14 mouse cellular contexts compared by ENCODE assay signal in the genomic region with DNA sequence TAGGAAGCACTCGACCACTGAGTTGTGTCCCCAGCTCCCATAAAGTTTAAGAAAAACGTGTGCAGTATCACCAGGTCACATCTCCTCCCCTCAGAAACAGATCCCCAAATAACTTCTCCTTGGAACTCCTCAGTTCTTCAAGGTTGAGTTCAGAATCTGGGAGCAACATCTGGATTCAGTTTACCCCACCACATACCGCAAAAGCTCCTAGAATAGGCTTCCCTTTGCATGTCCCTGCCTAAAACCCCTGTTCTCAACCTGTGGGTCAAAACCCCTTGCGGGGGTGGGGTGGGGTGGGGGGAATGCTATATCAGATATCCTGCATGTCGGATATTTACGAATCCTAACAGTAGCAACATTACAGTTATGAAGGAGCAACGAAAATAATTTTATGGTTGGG. TPM values are rescaled to one million over a fixed set of nuclear protein-coding genes. Genes with fewer than 3 reads are reported as not detected.
A peak's percentile ranks its signal among the peaks of the same experiment; 100 is the strongest.
DNase-seq lines count a peak whose midpoint lies in the region; ATAC-seq and TF ChIP-seq lines count a peak whose summit lies in the region.
"Had no signal": no experiment of that assay in that cellular context is flagged by ENCODE, and none has a peak within 500 bp of the region (broad histone marks: within the 10 kb centered on the region; RNA-seq: fewer than 3 reads in every experiment).

No protein-coding gene starts in this region.

- 52% methylated on average over 7 of the region's 7 CpGs for WGBS in hindbrain, embryonic 11.5 days
- 66% methylated on average over 7 of the region's 7 CpGs for WGBS in hindbrain, embryonic 16.5 days
- 64% methylated on average over 7 of the region's 7 CpGs for WGBS in liver, embryonic 15.5 days (ENCODE audit: insufficient replicate concordance)
- WGBS in hindbrain, embryonic 13.5 days: 67% methylated on average over 7 of the region's 7 CpGs

- TF ChIP-seq CTCF in embryonic fibroblast, embryonic 13.5 days (IDR thresholded peaks at IDR 0.05; ENCODE audit: borderline replicate concordance, insufficient read depth, low read length): no peak

- ATAC-seq in hindbrain, embryonic 11.5 days (ENCODE audit: low FRiP score): no peak
- ATAC-seq in hindbrain, embryonic 16.5 days: no peak
- no peak for ATAC-seq in liver, embryonic 15.5 days (ENCODE audit: insufficient read depth)
- no peak for ATAC-seq in hindbrain, embryonic 13.5 days (ENCODE audit: low FRiP score)

- no peak for TF ChIP-seq POLR2A in embryonic fibroblast, embryonic 13.5 days (IDR thresholded peaks at IDR 0.05; ENCODE audit: low read depth, low read length)

- no peaks in the 10 kb centered on the region for H3K27me3 ChIP-seq in hindbrain, embryonic 11.5 days (ENCODE audit: control insufficient read depth, insufficient read depth, low read length)
- H3K27me3 ChIP-seq in hindbrain, embryonic 16.5 days (replicated peaks; ENCODE audit: control insufficient read depth, insufficient read depth, low read length): no peaks in the 10 kb centered on the region
- H3K27me3 ChIP-seq in liver, embryonic 15.5 days: no peaks in the 10 kb centered on the region
- H3K27me3 ChIP-seq in hindbrain, embryonic 13.5 days: no peaks in the 10 kb centered on the region
- H3K27me3 ChIP-seq: CH12.LX had no signal

- no peak overlapping the region for H3K27ac ChIP-seq in hindbrain, embryonic 11.5 days (ENCODE audit: low read depth, low read length)
- no peak overlapping the region for H3K27ac ChIP-seq in hindbrain, embryonic 16.5 days (ENCODE audit: low read depth, low read length)
- peak overlapping the region; percentile 82 for H3K27ac ChIP-seq in embryonic fibroblast, embryonic 13.5 days (ENCODE audit: insufficient read depth, low read length)
- H3K27ac ChIP-seq in liver, embryonic 15.5 days (replicated peaks): peak overlapping the region; percentile 96
- H3K27ac ChIP-seq in hindbrain, embryonic 13.5 days: no peak overlapping the region
- H3K27ac ChIP-seq: heart, adult 2 months; layer of hippocampus, adult 2 months had no signal

- H3K4me1 ChIP-seq in hindbrain, embryonic 11.5 days (replicated peaks; ENCODE audit: control insufficient read depth, insufficient read depth, low read length): peaks cover 7% of the 10 kb centered on the region
- peaks cover 13% of the 10 kb centered on the region for H3K4me1 ChIP-seq in hindbrain, embryonic 16.5 days (ENCODE audit: control insufficient read depth, insufficient read depth, low read depth, low read length)
- H3K4me1 ChIP-seq in embryonic fibroblast, embryonic 13.5 days (ENCODE audit: control insufficient read depth, insufficient read depth, low read length): peaks cover 23% of the 10 kb centered on the region
- H3K4me1 ChIP-seq in liver, embryonic 15.5 days (replicated peaks): peaks cover 91% of the 10 kb centered on the region
- peaks cover 53% of the 10 kb centered on the region for H3K4me1 ChIP-seq in hindbrain, embryonic 13.5 days (replicated peaks)

- H3K9ac ChIP-seq in hindbrain, embryonic 11.5 days (ENCODE audit: low read depth, low read length): no peak overlapping the region
- H3K9ac ChIP-seq in hindbrain, embryonic 16.5 days (ENCODE audit: low read depth, low read length): no peak overlapping the region
- H3K9ac ChIP-seq in liver, embryonic 15.5 days: peak overlapping the region; percentile 55
- no peak overlapping the region for H3K9ac ChIP-seq in hindbrain, embryonic 13.5 days

- H3K4me3 ChIP-seq in hindbrain, embryonic 11.5 days (ENCODE audit: low read depth, low read length): no peak overlapping the region
- no peak overlapping the region for H3K4me3 ChIP-seq in hindbrain, embryonic 16.5 days (ENCODE audit: low read length)
- no peak overlapping the region for H3K4me3 ChIP-seq in embryonic fibroblast, embryonic 13.5 days (ENCODE audit: insufficient read depth, low read length)
- no peak overlapping the region for H3K4me3 ChIP-seq in liver, embryonic 15.5 days (replicated peaks)
- H3K4me3 ChIP-seq in hindbrain, embryonic 13.5 days: no peak overlapping the region
- H3K4me3 ChIP-seq: heart, adult 2 months; layer of hippocampus, adult 2 months had no signal

- intact Hi-C loops in left cerebral cortex, postnatal 10 days (cut with DNase I): no loop called here

- H3K36me3 ChIP-seq in hindbrain, embryonic 11.5 days (ENCODE audit: control insufficient read depth, insufficient read depth, low read length): no peaks in the 10 kb centered on the region
- H3K36me3 ChIP-seq in hindbrain, embryonic 16.5 days (ENCODE audit: control insufficient read depth, insufficient read depth, low read length): peaks cover 8% of the 10 kb centered on the region; the same call in 1 of the 2 replicates
- H3K36me3 ChIP-seq in liver, embryonic 15.5 days (replicated peaks): peaks cover 41% of the 10 kb centered on the region
- peaks cover 18% of the 10 kb centered on the region for H3K36me3 ChIP-seq in hindbrain, embryonic 13.5 days

- no peaks in the 10 kb centered on the region for H3K9me3 ChIP-seq in hindbrain, embryonic 11.5 days (ENCODE audit: control insufficient read depth, low read length)
- no peaks in the 10 kb centered on the region for H3K9me3 ChIP-seq in hindbrain, embryonic 16.5 days (ENCODE audit: control insufficient read depth, low read length)
- H3K9me3 ChIP-seq in liver, embryonic 15.5 days (replicated peaks): no peaks in the 10 kb centered on the region
- H3K9me3 ChIP-seq in hindbrain, embryonic 13.5 days: no peaks in the 10 kb centered on the region

- no peak overlapping the region for H3K4me2 ChIP-seq in hindbrain, embryonic 11.5 days (replicated peaks; ENCODE audit: low read depth, low read length)
- H3K4me2 ChIP-seq in hindbrain, embryonic 16.5 days (ENCODE audit: low read length): no peak overlapping the region
- peak overlapping the region; percentile 63 for H3K4me2 ChIP-seq in liver, embryonic 15.5 days
- H3K4me2 ChIP-seq in hindbrain, embryonic 13.5 days: no peak overlapping the region

- peak; percentile 9 for DNase-seq in hindbrain, embryonic 11.5 days (ENCODE audit: low spot score)
- DNase-seq in embryo, embryonic 9.5 days (ENCODE audit: extremely low spot score): peak; percentile 46
- DNase-seq in left cerebral cortex, postnatal 10 days (ENCODE audit: extremely low spot score in 1 of 2, low spot score in 2 of 2): no peak
- no peak for DNase-seq in gastrocnemius, adult 18-20 months (ENCODE audit: low spot score)
- DNase-seq: adrenal gland, postnatal 14 days; heart, adult 2 months had no signal

RNA-seq across cellular contexts. Expression of a gene that starts 20.0 kb away (rescaled TPM):
- 8.5 and 10.2 TPM in 2 replicates for polyA plus RNA-seq in hindbrain, embryonic 11.5 days (2014; fragmentation: Nextera tagmentation; extraction: Ambion mirVana)
- 37.4 and 40.3 TPM in 2 replicates for polyA plus RNA-seq in hindbrain, embryonic 16.5 days (2015; fragmentation: Nextera tagmentation; extraction: Ambion mirVana)
- polyA plus RNA-seq in embryonic fibroblast, embryonic 13.5 days (2011; ENCODE audit: insufficient read length, low read depth, missing spikeins): 42.0 and 47.7 TPM in 2 replicates
- 42.8 and 50.4 TPM in 2 replicates for polyA plus RNA-seq in liver, embryonic 15.5 days (2015; fragmentation: Nextera tagmentation; extraction: Ambion mirVana)
- 10 to 100 TPM; 45.1 to 46.0 TPM for total RNA-seq in left cerebral cortex, postnatal 10 days (2021)
- polyA plus RNA-seq in hindbrain, embryonic 13.5 days (2015; fragmentation: Nextera tagmentation; extraction: Ambion mirVana): 26.0 and 26.4 TPM in 2 replicates
- total RNA-seq in gastrocnemius, adult 18-20 months (2021): 10 to 100 TPM; 59.7 to 60.4 TPM

RNA-seq across cellular contexts. Expression of a gene that starts 50.5 kb away (rescaled TPM):
- not detected in 2 replicates for polyA plus RNA-seq in hindbrain, embryonic 11.5 days (2014; fragmentation: Nextera tagmentation; extraction: Ambion mirVana)
- polyA plus RNA-seq in hindbrain, embryonic 16.5 days (2015; fragmentation: Nextera tagmentation; extraction: Ambion mirVana): 0.11 and 0.16 TPM in 2 replicates
- not detected in 2 replicates for polyA plus RNA-seq in embryonic fibroblast, embryonic 13.5 days (2011; ENCODE audit: insufficient read length, low read depth, missing spikeins)
- polyA plus RNA-seq in liver, embryonic 15.5 days (2015; fragmentation: Nextera tagmentation; extraction: Ambion mirVana): not detected in 2 replicates
- total RNA-seq in left cerebral cortex, postnatal 10 days (2021): under 1 TPM in 1 of 2 experiments, not detected in 1; 0.28 TPM
- not detected in 2 replicates for polyA plus RNA-seq in hindbrain, embryonic 13.5 days (2015; fragmentation: Nextera tagmentation; extraction: Ambion mirVana)
- under 1 TPM in 1 of 2 experiments, not detected in 1; 0.47 TPM for total RNA-seq in gastrocnemius, adult 18-20 months (2021)
- total RNA-seq: CH12.LX had no signal
- polyA plus RNA-seq: cortical plate, adult 2 months; intestine, embryonic 14.5 days had no signal

RNA-seq across cellular contexts. Expression of a gene that starts 54.9 kb away (rescaled TPM):
- 16.4 and 17.1 TPM in 2 replicates for polyA plus RNA-seq in hindbrain, embryonic 11.5 days (2014; fragmentation: Nextera tagmentation; extraction: Ambion mirVana)
- 24.0 and 27.2 TPM in 2 replicates for polyA plus RNA-seq in hindbrain, embryonic 16.5 days (2015; fragmentation: Nextera tagmentation; extraction: Ambion mirVana)
- 22.0 and 24.0 TPM in 2 replicates for polyA plus RNA-seq in embryonic fibroblast, embryonic 13.5 days (2011; ENCODE audit: insufficient read length, low read depth, missing spikeins)
- polyA plus RNA-seq in liver, embryonic 15.5 days (2015; fragmentation: Nextera tagmentation; extraction: Ambion mirVana): 12.8 and 13.4 TPM in 2 replicates
- total RNA-seq in left cerebral cortex, postnatal 10 days (2021): 10 to 100 TPM; 34.5 to 34.6 TPM
- 23.1 and 24.2 TPM in 2 replicates for polyA plus RNA-seq in hindbrain, embryonic 13.5 days (2015; fragmentation: Nextera tagmentation; extraction: Ambion mirVana)
- 10 to 100 TPM in 1 of 2 experiments, 1 to 10 TPM in 1; 9.0 to 10.0 TPM for total RNA-seq in gastrocnemius, adult 18-20 months (2021)

Comparison
In these comparisons a context has a peak if more than half of its experiments do, and no peak if none do; other contexts are left out.
1. DNase-seq: peak in hindbrain, embryonic 11.5 days (single experiment) and embryo, embryonic 9.5 days (single experiment); none in left cerebral cortex, postnatal 10 days (0 of 2) and gastrocnemius, adult 18-20 months (single experiment).
2. H3K27ac ChIP-seq: peak in embryonic fibroblast, embryonic 13.5 days (single experiment) and liver, embryonic 15.5 days (single experiment); none in hindbrain, embryonic 11.5 days (single experiment), hindbrain, embryonic 16.5 days (single experiment) and hindbrain, embryonic 13.5 days (single experiment).